Mouse (Mus musculus) forebrain, embryonic 11.5 days (tissue): ENCODE data around the gene Yipf1. TPM values are rescaled to one million over a fixed set of nuclear protein-coding genes. Genes with fewer than 3 reads are reported as not detected.

ENCODE experiments used
- ATAC-seq: fragments of 200-750 bp; cut with Nextera tagmentation; replicated peaks from 2 replicates; pipeline ENCODE4 v1.8.0; 2017; ENCODE audit warnings: moderate TSS enrichment; ENCODE audit not compliant: low FRiP score
- DNase-seq: peaks from one replicate; pipeline ENCODE4 v3.0.0-alpha.2; 2017; ENCODE audit warnings: low spot score
- H3K27ac ChIP-seq: fragments of 300-500 bp; sonication (generic); 2 replicates; pipeline ENCODE4 v1.5.1; 2014; ENCODE audit warnings: low read depth, low read length
- H3K27me3 ChIP-seq: fragments of 300-500 bp; sonication (generic); 2 replicates; pipeline ENCODE4 v1.6.1; 2014; ENCODE audit warnings: mild to moderate bottlenecking, low read length, mixed read lengths; ENCODE audit not compliant: control insufficient read depth, insufficient read depth
- H3K36me3 ChIP-seq: fragments of 300-500 bp; sonication (generic); 2 replicates; pipeline ENCODE4 v1.6.1; 2014; ENCODE audit warnings: mild to moderate bottlenecking, low read length, moderate library complexity, mixed read lengths; ENCODE audit not compliant: control insufficient read depth, insufficient read depth
- H3K4me1 ChIP-seq: fragments of 300-500 bp; sonication (generic); replicated peaks from 2 replicates; pipeline ENCODE4 v1.6.1; 2014; ENCODE audit warnings: low read length, mixed read lengths; ENCODE audit not compliant: control insufficient read depth, insufficient read depth
- H3K4me2 ChIP-seq: fragments of 300-500 bp; sonication (generic); 2 replicates; pipeline ENCODE4 v1.6.1; 2014; ENCODE audit warnings: low read depth, mild to moderate bottlenecking, low read length, moderate library complexity, mixed read lengths; ENCODE audit not compliant: severe bottlenecking
- H3K4me3 ChIP-seq: fragments of 300-500 bp; sonication (generic); 2 replicates; pipeline ENCODE4 v1.5.1; 2014; ENCODE audit warnings: low read depth, low read length
- H3K9ac ChIP-seq: fragments of 300-500 bp; sonication (generic); 2 replicates; pipeline ENCODE4 v1.6.1; 2014; ENCODE audit warnings: low read length
- H3K9me3 ChIP-seq: fragments of 300-500 bp; sonication (generic); 2 replicates; pipeline ENCODE4 v1.6.1; 2016; ENCODE audit warnings: low read length, mixed read lengths; ENCODE audit not compliant: control insufficient read depth
- WGBS: fragments of 180-500 bp; shearing (Covaris S2); extraction: QIAGEN DNeasy Blood & Tissue Kit; methylation state at CpG from one replicate; pipeline ENCODE4 v1.1.7; 2014; 5-methylcytosine and 5-hydroxymethylcytosine counted together
- polyA plus RNA-seq: library from polyadenylated mRNA; unstranded; fragments of >200 nt; fragmentation: Nextera tagmentation; extraction: Ambion mirVana; gene quantifications from 2 replicates; pipeline ENCODE4 v1.2.1, GENCODE M21; 2014

The Yipf1 gene
- polyA plus RNA-seq, 1 experiment from 2014 or later: 35.6 TPM

DNA sequence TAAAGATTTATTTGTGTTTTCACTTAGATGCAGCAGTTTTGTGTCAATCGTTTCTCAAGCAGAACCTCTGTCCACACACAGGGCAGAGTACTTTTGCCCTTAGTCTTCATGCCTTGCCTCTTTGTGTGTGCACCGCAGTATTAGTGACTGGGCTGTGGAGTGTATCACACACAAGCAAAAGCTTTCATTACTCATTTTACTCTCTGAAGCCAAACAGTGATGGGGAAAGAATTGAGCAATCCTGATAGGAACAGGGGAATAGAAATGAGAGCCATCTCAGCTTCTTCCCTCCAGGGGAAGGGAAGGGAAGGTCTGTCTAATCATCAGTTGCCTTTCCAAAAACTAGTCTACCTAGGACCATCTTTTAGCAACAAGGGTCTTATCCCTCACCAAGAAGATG lies 79.6 kb downstream of the Yipf1 start:
- 92% methylated on average over 2 of the region's 2 CpGs for WGBS
- H3K4me1 ChIP-seq: no peaks in the 10 kb centered on the region
- no peak for ATAC-seq

More for the DNA sequence above, 79.6 kb downstream of the Yipf1 start:
- DNase-seq: no peak
- Histone ChIP-seq H3K9me3 (no peaks in the 10 kb centered on the region), H3K27ac (no peak overlapping the region), H3K9ac (no peak overlapping the region), H3K36me3 (peaks cover 4% of the 10 kb centered on the region), H3K4me2 (no peak overlapping the region), H3K4me3 (no peak overlapping the region), H3K27me3 (no peaks in the 10 kb centered on the region)

Other genes starting within 250 kb of the Yipf1 start
- gene Mrpl37, start 247.5 kb upstream of the Yipf1 start, polyA plus RNA-seq: 108 and 121 TPM in 2 replicates
- 5.2 and 6.9 TPM in 2 replicates for gene Cyb5rl, start 247.4 kb upstream of the Yipf1 start, polyA plus RNA-seq
- 0.17 TPM in 1 of 2 replicates, not detected in the other for gene Cdcp2, start 217.5 kb upstream of the Yipf1 start, polyA plus RNA-seq
- gene Tmem59, start 136.0 kb upstream of the Yipf1 start, polyA plus RNA-seq: 261 and 265 TPM in 2 replicates
- gene Tceanc2, start 135.2 kb upstream of the Yipf1 start, polyA plus RNA-seq: 21.2 and 26.2 TPM in 2 replicates
- not detected in 2 replicates for gene Ldlrad1, start 105.2 kb upstream of the Yipf1 start, polyA plus RNA-seq
- gene Lrrc42, start 60.8 kb upstream of the Yipf1 start, polyA plus RNA-seq: 90.5 and 99.5 TPM in 2 replicates
- 23.7 and 27.2 TPM in 2 replicates for gene Hspb11, start 60.8 kb upstream of the Yipf1 start, polyA plus RNA-seq
- gene Dio1, start 7.2 kb upstream of the Yipf1 start, polyA plus RNA-seq: not detected in 2 replicates
- gene Ndc1, start 53.4 kb downstream of the Yipf1 start, polyA plus RNA-seq: 53.7 and 54.5 TPM in 2 replicates
- 3.6 and 5.5 TPM in 2 replicates for gene Glis1, start 120.2 kb downstream of the Yipf1 start, polyA plus RNA-seq